Mouse (Mus musculus): ENCODE results near the gene Cdk12.
A peak's percentile ranks its signal among the peaks of the same experiment; 100 is the strongest.
"Not testable (repeated sequence)": the region's sequence is repeated elsewhere in the genome, so short reads cannot be mapped to it uniquely, and the experiment has no call there.

Cdk12 gene

DNA sequence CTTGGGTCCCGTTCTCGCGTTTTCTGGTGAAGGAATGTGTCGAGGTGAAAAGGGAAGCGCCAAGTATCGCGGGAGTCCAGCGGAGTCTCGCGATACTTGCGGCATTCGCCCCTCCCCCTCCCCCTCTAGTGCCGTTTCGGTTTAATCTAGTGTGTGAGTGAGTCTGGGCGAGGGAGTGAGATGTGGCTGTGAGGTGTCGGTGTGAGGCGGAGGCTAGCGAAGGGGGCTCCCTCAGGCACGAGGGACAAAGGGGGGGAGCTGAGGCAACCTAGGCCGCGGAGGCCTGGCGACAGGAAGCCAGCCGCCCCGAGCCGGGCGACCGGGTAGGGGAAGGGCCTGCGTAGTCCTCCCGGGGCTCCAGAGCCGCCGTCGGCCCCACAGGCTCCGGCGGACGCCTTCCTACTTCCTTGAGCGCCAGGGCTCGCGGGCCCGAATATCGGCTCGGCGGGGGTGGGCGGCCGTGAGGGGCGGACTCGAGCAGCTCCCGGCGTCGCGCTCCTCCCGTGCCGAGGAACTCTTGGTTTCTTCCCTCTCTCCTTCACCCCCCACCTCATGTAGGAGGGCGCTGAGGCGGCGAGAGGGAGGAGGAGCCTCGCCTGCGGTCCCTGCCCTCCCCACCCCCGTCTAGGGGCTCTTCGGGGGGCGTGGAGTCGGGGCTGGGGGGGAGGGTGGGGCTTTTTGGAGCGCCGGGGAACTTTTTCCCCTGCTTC lies at the start of gene Cdk12:
TSS of gene Cdk12 (plus strand) at position 419 of the 710 bp plus-strand sequence.
- peak; percentile 98 for DNase-seq (ENCODE audit: low read depth, low spot score)

DNA sequence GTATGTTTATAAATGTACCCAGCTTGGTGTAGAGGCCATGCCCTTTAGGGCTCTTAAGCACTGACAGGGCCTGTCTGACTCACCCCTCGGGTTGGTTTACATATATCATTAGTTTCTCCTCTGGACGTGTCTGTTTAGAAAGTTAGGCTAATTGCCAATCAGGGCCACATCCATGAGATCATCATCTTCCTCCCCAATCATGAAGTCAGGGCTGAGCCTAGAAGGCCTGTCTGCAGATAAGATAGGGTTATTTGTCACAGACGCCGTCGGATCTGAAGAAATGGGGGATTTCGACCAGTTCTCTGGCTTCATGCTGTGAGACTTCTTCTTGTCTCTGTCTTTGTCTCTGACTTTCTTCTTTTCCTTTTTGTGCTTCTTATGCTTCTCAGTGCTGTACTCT lies 47.8 kb upstream of the Cdk12 start:
- no peak for DNase-seq (ENCODE audit: low read depth, low spot score)

DNA sequence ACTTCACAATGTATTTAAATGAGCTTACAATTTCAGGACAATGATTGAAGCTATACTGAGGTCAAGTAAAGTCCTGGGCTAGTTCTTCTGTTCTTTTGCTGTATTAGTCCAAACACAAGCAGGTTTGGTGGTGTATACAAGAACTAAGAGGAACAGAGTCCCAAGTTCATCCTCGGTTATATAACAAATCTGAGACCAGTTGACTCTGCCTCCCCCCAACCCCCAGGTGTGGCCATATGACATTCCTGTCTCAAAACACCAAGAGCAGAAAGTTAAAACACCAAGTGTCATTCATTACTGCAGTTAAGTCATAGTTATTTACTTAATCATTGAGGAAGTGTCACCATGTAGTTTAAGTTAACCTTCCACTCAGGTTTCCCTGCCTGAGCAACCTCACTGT lies 34.5 kb upstream of the Cdk12 start:
- no peak for DNase-seq (ENCODE audit: low read depth, low spot score)

DNA sequence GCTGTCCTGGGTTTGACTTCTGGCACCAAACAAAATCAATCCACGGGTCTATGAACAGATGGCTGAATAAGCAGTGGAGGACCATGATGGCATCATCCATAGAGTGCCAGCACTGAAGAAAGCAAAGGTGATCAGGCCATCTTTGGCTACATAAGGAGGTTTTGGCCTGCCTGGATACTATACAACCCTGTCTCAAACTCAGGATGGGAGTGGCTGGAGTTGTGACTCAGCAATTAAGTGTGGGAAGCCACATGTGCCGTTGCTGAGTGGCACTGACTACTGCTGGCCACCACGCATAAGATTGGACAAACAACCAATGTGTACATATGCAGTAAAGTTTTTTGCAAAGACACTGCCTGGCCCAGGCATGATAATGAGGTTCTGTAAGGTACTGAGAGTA lies 20.7 kb upstream of the Cdk12 start:
- DNase-seq (ENCODE audit: low read depth, low spot score), result not testable (repeated sequence)

DNA sequence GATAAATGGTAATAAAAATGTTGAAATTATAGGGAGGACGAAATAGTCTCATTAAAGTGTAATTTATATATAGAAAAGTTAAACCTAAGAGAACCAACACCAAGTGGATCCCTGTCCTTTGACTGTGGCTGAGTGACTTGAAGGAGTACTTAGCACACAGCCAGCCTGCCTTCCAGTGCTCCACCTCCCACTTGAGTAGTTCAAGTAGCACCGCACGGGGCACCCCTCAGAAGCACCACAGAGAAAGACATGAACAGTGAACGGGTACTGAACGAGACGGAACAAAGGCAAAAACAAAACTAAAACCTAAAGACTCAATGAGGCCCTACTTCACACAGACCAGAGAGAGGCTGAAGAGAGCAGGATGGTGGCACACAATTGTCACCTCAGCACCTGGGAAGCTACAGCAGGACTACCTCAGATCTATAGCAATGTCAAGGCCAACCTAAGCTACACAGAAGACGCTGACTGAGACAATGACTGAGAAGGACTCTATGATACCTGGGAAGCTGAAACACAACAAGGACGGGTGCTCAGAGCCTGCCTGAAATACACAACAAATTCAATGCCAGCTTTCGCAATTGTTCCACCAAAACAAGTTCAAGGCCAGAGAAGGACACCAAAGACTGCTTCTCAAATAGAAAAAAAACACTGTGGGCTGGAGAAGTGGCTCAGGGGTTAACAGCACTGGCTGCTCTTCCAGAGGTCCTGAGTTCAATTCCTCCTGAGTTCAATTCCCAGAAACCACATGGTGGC lies 15.0 kb upstream of the Cdk12 start:
- DNase-seq (ENCODE audit: low read depth, low spot score), result no peak

DNA sequence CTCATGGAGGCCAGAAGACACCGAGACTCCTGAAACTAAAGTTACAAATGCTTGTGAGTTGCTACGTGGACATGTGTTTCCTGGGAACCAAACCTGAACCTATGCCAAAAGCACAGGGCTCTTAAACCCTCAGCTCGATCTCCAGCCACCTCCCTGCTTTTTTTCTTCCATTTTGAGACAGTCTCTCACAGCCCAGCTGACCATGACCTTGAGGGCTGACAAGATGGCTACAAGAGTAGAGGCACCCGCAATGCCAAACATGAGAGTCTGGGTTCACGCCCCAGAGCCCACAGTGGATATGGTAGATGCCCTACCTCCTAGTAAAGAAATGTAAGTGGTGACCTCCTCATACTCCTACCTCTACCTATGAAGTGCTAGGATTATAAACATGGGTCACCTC lies 12.0 kb upstream of the Cdk12 start:
- no peak for DNase-seq (ENCODE audit: low read depth, low spot score)

DNA sequence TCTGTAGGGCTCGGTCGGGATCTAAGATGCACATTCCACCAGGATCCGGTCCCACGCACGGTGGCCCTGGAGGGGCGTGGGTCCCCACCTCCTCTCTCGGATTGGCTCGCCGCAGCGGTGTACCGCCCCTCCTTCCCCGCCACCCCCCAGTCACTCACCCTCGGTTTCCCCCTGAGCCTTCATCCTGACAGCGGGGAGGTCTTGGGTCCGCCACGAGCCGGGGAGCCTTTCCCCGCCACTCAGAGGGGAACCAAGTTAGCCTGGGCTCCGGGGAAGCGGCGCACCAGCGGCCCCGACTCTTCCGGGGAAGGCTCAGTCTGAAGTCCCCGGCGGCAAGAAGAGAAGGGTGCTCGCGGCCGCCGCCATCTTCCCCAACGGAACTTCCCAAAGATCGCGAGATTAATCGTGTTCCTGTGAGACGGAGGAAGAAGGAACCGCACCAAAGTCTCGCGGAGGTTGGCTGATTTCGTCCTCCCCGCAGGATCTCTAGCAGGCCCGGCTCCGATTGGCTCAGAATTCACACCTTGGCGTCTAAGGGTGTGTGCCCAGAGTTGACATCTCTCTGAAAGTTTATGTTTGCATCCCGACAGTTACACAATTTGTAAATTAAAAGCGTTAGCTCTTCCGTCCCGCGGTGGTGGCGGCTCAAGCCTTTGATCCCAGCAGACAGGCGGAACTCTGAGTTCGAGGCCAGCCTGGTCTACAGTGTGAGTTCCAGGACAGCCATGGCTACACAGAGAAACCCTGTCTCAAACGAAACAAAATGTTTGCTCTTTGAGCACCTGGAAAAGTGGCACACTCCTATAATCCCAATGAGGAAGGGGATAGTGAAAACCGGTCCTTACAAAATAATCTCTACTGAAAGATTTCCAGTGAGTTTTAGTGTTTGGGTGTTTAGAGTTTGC lies 9.7 kb upstream of the Cdk12 start, which contains the start of gene Med1:
TSS of gene Med1 (minus strand) at position 393 of the 905 bp plus-strand sequence.
- peak; percentile 93 for DNase-seq (ENCODE audit: low read depth, low spot score)

DNA sequence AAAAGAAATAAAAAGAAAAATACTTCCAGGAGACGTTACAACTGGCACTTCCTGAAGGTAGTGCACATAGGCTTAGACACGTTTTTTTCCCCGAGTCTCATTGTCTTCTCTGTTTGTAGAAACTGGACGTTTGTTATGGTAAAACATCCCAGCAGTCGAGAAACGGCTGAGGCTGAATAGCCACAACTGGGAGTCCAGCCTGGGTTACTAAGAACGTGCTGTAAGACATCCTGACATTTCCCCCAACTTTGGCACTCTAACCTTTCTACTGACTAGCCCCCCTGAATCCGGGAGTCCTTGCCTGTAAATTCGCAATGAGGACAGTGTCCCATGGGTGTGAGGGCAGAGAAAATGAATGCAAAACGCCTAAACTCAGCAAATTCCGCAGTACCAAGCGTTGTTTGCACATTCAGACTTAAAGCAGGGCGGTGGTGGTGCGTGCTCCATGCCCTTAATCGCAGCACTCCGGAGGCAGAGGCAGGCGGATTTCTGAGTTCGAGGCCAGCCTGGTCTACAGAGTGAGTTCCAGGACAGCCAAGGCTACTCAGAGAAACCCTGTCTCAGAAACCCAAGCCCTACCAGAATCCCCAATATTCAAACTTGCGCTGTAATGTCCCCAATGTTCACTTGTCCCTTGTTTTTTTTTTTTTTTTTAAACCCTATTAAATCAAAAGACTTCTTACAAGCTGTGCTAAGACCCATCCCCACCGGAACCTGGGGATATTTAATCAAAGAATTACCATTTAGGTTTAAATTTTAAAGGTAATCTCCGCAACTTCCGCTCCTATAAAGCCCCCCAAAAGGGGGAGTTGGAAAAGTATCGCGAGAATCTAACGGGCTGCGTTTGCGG lies 843 bp upstream of the Cdk12 start:
- DNase-seq (ENCODE audit: low read depth, low spot score), result no peak

DNA sequence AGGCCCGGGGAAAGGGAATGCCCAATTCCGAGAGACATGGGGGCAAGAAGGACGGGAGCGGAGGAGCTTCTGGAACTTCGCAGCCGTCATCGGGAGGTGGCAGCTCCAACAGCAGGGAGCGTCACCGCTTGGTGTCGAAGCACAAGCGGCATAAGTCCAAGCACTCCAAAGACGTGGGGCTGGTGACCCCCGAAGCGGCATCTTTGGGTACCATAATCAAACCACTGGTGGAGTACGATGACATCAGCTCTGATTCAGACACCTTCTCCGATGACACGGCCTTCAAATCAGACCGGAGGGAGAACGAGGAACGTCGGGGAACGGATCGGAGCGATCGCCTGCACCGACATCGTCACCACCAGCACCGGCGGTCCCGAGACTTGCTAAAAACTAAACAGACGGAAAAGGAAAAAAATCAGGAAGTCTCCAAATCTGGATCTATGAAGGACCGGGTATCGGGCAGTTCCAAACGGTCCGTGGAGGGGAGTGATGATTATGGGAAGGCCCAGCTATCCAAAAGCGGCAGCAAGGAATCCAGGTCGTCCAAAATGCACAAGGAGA lies 572 bp downstream of the Cdk12 start:
- no peak for DNase-seq (ENCODE audit: low read depth, low spot score)

DNA sequence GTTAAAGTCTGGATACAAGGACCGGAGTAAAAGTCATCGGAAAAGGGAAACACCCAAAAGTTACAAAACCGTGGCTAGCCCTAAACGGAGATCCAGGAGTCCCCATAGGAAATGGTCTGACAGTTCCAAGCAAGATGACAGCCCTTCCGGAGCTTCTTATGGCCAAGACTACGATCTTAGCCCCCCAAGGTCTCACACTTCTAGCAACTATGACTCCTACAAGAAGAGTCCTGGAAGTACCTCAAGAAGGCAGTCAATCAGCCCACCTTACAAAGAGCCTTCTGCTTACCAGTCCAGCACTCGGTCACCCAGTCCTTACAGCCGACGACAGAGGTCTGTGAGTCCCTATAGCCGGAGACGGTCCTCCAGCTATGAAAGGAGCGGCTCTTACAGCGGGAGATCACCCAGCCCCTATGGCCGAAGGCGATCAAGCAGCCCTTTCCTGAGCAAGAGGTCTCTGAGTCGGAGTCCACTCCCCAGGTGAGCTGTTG lies 1.1 kb downstream of the Cdk12 start:
- no peak for DNase-seq (ENCODE audit: low read depth, low spot score)

DNA sequence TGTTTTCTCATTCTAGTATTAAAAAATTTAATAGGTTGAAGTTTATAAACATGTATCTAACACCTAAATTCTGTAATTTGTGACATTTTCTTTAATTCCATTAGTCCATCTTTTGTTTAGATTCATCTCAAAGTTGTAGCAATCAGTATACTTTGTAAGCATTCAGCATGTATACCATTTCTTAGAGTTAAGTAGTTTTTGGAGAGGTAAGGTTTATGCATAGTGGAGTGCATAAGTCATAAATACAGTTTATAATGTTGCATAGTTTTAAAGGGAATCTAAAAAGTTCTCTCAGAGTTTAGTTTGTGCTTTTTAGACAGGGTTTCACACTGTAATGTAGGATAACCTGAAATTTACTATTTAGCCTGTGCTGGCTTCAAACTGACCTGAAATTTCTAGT lies 2.6 kb downstream of the Cdk12 start:
- no peak for DNase-seq (ENCODE audit: low read depth, low spot score)

DNA sequence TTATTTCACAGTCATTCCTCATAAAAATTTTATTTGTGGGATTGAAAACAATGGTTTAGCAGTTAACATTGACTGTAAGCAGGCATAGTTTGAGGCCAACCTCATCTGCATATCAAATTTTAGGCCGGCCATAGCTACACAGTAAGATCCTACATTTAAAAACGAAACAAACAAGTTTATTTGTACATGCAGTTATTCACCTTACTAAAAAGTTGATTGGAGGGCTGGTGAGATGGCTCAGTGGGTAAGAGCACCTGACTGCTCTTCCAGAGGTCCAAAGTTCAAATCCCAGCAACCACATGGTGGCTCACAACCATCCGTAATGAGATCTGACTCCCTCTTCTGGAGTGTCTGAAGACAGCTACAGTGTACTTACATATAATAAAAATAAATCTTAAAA lies 3.4 kb downstream of the Cdk12 start:
- DNase-seq (ENCODE audit: low read depth, low spot score), result not testable (repeated sequence)

DNA sequence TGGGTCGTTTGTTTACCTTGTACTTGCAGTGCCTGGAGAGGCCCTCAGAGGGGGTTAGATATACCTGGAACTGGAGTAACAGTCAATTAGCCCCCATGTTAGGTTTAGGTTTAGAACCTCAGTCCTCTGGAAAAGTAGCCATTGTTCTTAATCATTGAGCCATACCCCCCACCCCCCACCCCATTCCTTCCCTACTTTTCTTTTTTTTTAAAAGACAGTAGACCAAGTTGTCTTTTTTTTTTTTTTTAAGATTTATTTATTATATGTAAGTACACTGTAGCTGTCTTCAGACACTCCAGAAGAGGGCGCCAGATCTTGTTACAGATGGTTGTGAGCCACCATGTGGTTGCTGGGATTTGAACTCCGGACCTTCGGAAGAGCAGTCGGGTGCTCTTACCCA lies 6.8 kb downstream of the Cdk12 start:
- DNase-seq (ENCODE audit: low read depth, low spot score), result not testable (repeated sequence)

DNA sequence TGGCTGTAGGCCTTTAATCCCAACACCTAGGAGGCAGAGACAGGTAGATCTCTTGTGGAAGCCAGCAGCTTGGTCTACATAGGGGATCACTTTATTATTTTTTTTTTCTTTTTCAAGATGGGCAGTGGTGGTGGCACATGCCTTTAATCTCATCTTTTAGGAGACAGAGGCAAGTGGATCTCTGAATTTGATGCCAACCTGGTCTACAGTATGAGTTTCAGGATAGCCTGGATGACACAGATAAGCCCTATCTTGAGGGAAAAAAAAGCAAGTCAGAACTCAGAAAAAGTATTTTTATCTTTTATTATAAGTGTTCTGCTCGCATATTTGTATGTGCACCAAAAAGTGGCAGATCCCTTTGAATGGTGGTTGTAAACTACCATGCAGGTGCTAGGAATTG lies 10.5 kb downstream of the Cdk12 start:
- DNase-seq (ENCODE audit: low read depth, low spot score), result no peak

DNA sequence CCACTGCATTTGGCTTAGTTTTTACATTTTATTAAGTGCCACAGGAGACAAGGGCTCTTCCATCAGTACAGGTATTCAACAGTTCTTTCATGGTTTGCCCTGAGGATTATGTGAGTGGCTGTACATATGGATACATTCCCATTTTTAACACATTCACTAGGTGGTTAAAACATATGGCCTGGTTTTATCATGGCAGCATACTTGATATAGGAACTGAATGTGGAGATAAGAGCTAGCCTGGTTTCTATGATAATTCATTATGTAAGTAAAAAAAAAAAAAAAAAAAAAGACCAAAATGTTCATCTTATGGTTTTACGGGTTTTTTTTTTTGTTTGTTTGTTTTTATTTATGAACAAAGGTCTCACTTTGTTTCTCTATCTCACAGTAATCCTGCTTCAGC lies 23.5 kb downstream of the Cdk12 start:
- no peak for DNase-seq (ENCODE audit: low read depth, low spot score)

DNA sequence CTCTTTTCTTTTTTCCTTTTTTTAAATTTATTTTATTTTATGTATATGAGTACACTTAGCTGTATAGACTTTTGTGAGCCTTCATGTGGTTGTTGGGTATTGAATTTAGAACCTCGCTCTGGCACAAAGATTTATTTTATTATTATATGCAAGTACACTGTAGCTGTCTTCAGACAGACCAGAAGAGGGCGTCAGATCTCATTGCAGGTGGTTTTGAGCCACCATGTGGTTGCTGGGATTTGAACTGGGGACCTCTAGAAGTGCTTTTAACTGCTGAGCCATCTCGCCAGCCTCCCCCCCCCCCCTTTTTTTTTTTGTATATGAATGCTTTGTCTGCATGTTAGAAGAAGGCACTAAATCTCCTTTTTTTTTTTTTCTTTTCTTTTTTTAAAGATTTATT lies 35.6 kb downstream of the Cdk12 start:
- no peak for DNase-seq (ENCODE audit: low read depth, low spot score)

DNA sequence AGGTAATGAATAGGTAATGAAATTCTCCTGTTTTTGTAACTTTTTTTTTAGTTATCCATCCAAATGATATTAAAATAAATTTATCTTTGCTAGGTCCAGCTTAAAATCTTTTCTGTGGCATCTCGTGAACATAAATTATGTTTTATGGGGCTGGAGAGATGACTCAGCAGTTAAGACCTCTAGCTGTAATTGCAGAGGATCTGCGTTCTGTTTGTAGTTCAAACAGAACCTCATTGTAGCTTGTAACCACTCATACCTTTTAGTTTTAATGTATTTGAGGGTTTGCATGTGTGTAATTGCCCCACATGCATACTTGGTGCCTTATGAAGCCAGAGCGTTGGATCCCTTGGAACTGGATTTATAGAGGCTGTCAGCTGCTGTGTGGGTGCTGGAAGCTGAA lies 36.1 kb downstream of the Cdk12 start:
- DNase-seq (ENCODE audit: low read depth, low spot score), result no peak

DNA sequence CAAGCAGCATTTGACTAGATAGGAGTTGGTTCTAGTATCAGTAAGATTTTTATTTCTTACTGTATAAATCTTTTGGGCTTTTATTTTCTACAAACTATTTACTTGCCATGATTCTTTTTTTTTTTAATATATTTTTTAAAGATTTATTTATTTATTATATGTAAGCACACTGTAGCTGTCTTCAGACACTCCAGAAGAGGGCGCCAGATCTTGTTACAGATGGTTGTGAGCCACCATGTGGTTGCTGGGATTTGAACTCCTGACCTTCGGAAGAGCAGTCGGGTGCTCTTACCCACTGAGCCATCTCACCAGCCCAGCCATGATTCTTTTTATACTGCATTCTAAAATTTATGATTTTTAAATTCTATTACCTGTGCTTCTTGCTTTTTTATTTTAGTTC lies 40.1 kb downstream of the Cdk12 start:
- not testable (repeated sequence) for DNase-seq (ENCODE audit: low read depth, low spot score)

DNA sequence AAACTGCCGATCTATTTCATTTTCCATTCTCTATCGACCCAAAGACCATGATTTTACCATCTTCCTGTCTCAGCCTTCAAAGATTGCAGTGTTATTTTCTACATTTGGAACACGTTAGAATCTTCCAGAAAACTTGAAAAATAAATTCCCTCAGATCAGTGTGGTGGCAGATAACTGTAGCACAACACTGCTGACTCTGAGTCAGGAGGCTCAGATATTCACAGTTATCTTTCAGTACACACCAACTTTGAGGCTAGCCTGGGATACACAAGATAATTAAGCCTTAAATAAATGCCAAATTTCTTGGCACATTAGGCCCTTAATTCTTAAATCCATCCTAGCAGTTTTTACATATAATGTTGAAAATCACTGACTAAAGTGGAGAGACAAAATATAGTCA lies 41.6 kb downstream of the Cdk12 start:
- no peak for DNase-seq (ENCODE audit: low read depth, low spot score)

DNA sequence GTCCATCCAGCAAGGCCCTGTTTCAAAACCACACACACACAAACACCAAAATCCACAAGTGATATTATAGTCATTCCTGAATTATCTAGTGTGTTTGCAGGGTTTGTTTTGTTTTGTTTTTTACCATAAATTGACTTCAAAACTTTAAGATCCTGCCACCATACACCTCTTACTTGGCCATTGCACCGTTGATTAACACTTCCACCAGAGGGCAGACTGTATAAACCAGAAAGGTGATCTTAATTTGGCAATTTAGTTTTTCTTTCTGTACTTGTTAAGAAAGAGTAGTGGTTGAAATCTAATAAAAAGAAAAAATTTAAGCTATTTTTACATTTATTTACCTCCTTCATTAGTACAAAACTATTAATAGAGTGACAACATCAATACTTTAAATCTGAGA lies 44.5 kb downstream of the Cdk12 start:
- no peak for DNase-seq (ENCODE audit: low read depth, low spot score)

DNA sequence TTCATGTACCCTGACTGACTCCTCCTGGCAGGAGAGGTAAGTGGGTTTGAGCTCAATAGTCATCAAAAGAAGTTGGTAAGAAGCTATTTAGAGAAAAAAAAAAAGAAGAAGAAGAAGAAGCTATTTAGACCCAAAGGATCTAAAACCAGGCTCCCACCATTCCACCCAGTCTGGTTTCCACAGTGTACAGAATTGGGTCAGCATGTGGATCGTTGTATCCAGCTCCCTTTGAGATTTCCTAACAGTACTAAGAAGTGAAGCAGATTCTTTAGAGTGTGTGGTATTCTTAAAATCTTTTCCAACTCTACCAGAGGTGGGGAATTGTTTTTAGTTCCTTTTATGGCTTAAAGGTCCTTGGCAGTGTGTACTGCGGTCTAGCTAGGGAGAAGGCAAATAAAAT lies 50.9 kb downstream of the Cdk12 start:
- DNase-seq (ENCODE audit: low read depth, low spot score), result no peak
